Mouse (Mus musculus) midbrain, embryonic 16.5 days (tissue): ENCODE data around the gene 1700037H04Rik. TPM values are rescaled to one million over a fixed set of nuclear protein-coding genes. Genes with fewer than 3 reads are reported as not detected.
A peak's percentile ranks its signal among the peaks of the same experiment; 100 is the strongest.

Experiments
- ATAC-seq: fragments of 200-750 bp; cut with Nextera tagmentation; 2 replicates; pipeline ENCODE4 v1.8.0; 2017; ENCODE audit warnings: moderate TSS enrichment
- H3K27ac ChIP-seq: fragments of 300-500 bp; sonication (generic); 2 replicates; pipeline ENCODE4 v1.5.1; 2014; ENCODE audit warnings: mild to moderate bottlenecking, low read length, mixed read lengths
- H3K27me3 ChIP-seq: fragments of 300-500 bp; sonication (generic); 2 replicates; pipeline ENCODE4 v1.6.1; 2014; ENCODE audit warnings: low read depth, low read length, mixed read lengths; ENCODE audit not compliant: control insufficient read depth, insufficient read depth
- H3K36me3 ChIP-seq: fragments of 300-500 bp; sonication (generic); 2 replicates; pipeline ENCODE4 v1.6.1; 2014; ENCODE audit warnings: mild to moderate bottlenecking, low read length, moderate library complexity, mixed read lengths; ENCODE audit not compliant: control insufficient read depth, insufficient read depth
- H3K4me1 ChIP-seq: fragments of 300-500 bp; sonication (generic); 2 replicates; pipeline ENCODE4 v1.6.1; 2014; ENCODE audit warnings: mild to moderate bottlenecking, low read length, mixed read lengths; ENCODE audit not compliant: control insufficient read depth, insufficient read depth
- H3K4me2 ChIP-seq: fragments of 300-500 bp; sonication (generic); 2 replicates; pipeline ENCODE4 v1.6.1; 2014; ENCODE audit warnings: mild to moderate bottlenecking, low read length, mixed read lengths
- H3K4me3 ChIP-seq: fragments of 300-500 bp; sonication (generic); 2 replicates; pipeline ENCODE4 v1.5.1; 2014; ENCODE audit warnings: low read depth, mild to moderate bottlenecking, low read length, moderate library complexity, mixed read lengths
- H3K9ac ChIP-seq: fragments of 300-500 bp; sonication (generic); 2 replicates; pipeline ENCODE4 v1.6.1; 2014; ENCODE audit warnings: low read depth, low read length, mixed read lengths
- H3K9me3 ChIP-seq: fragments of 300-500 bp; sonication (generic); replicated peaks from 2 replicates; pipeline ENCODE4 v1.6.1; 2014; ENCODE audit warnings: mild to moderate bottlenecking, low read length, mixed read lengths; ENCODE audit not compliant: control insufficient read depth, poor library complexity, severe bottlenecking
- WGBS: fragments of 180-500 bp; shearing (Covaris S2); extraction: QIAGEN DNeasy Blood & Tissue Kit; methylation state at CpG from one replicate; pipeline ENCODE4 v1.1.7; 2014; 5-methylcytosine and 5-hydroxymethylcytosine counted together
- polyA plus RNA-seq: library from polyadenylated mRNA; unstranded; fragments of >200 nt; fragmentation: Nextera tagmentation; extraction: Ambion mirVana; gene quantifications from 2 replicates; pipeline ENCODE4 v1.2.1, GENCODE M21; 2015

Gene 1700037H04Rik
- polyA plus RNA-seq, 1 experiment from 2014 or later = 74.0 TPM

GRCm38 (mm10) chr2:131186343-131186742 lies 26.5 kb upstream of the 1700037H04Rik start:
- H3K4me1 ChIP-seq = peaks cover 19% of the 10 kb centered on the region
- H3K4me3 ChIP-seq = peak overlapping the region; percentile 62
- H3K9ac ChIP-seq = peak overlapping the region; percentile 75
- 0 out of 2 replicates have a peak overlapping the region, but pooled peaks have one; percentile 7 for H3K27ac ChIP-seq
- no peaks in the 10 kb centered on the region for H3K9me3 ChIP-seq
- H3K36me3 ChIP-seq = no peaks in the 10 kb centered on the region; the same call in 1 of the 2 replicates
- no peak; the same call in none of the 2 replicates for ATAC-seq
- H3K27me3 ChIP-seq = no peaks in the 10 kb centered on the region
- WGBS = 2% methylated on average over 14 of the region's 14 CpGs
- peak overlapping the region; percentile 86 for H3K4me2 ChIP-seq

GRCm38 (mm10) chr2:131179990-131180587 lies 20.2 kb upstream of the 1700037H04Rik start, which contains the start of gene Cenpb:
Gene Cenpb, minus strand, starts transcription at chr2:131180067.
- Histone ChIP-seq H3K4me2 (peak within 1 kb of the TSS; percentile 100), H3K27me3 (no peaks in the 10 kb centered on the region), H3K36me3 (no peaks in the 10 kb centered on the region), H3K4me3 (peak within 1 kb of the TSS; percentile 91), H3K4me1 (peaks cover 38% of the 10 kb centered on the region), H3K27ac (peak within 1 kb of the TSS; percentile 97), H3K9ac (peak within 1 kb of the TSS; percentile 95), H3K9me3 (no peaks in the 10 kb centered on the region)
- 3% methylated on average over 34 of the region's 57 CpGs for WGBS
- ATAC-seq = peak; percentile 84

GRCm38 (mm10) chr2:131179246-131179886 lies 19.5 kb upstream of the 1700037H04Rik start:
- peak overlapping the region; percentile 91 for H3K4me3 ChIP-seq
- H3K4me2 ChIP-seq = peak overlapping the region; percentile 100
- peak; percentile 63 for ATAC-seq
- peaks cover 44% of the 10 kb centered on the region for H3K4me1 ChIP-seq
- H3K27ac ChIP-seq = peak overlapping the region; percentile 97
- WGBS = under 1% methylated on average over 61 of the region's 67 CpGs
- no peaks in the 10 kb centered on the region for H3K27me3 ChIP-seq
- no peaks in the 10 kb centered on the region for H3K36me3 ChIP-seq
- no peaks in the 10 kb centered on the region for H3K9me3 ChIP-seq
- peak overlapping the region; percentile 95 for H3K9ac ChIP-seq

DNA sequence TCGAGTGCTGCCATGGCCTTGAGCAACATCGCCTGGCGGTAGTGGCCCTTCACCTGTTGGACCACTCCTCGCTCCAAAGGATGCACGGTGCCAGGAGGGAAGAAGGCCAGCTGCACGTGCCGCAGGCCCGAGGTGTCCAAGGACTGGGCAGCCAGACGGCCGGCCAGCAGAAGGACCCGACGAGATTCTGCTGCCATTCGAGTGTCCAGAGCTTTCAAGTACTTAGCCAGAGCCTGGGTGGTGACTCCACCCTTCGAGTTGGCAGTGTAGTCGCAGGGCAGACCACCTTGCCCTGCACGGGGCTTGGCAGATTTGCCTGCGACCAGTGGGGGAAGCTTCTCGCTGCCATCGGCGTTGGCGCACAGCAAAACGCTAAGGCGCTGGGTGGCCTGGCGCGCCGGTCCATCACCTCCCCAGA lies 19.0 kb upstream of the 1700037H04Rik start:
- no peaks in the 10 kb centered on the region for H3K36me3 ChIP-seq
- no peaks in the 10 kb centered on the region for H3K27me3 ChIP-seq
- H3K4me2 ChIP-seq = peak overlapping the region; percentile 100
- H3K27ac ChIP-seq = peak overlapping the region; percentile 97
- peak overlapping the region; percentile 91 for H3K4me3 ChIP-seq
- H3K9ac ChIP-seq = peak overlapping the region; percentile 95
- WGBS = 22% methylated on average over 26 of the region's 26 CpGs
- no peaks in the 10 kb centered on the region for H3K9me3 ChIP-seq
- ATAC-seq = peak; percentile 3; the same call in 1 of the 2 replicates
- peaks cover 49% of the 10 kb centered on the region for H3K4me1 ChIP-seq

DNA sequence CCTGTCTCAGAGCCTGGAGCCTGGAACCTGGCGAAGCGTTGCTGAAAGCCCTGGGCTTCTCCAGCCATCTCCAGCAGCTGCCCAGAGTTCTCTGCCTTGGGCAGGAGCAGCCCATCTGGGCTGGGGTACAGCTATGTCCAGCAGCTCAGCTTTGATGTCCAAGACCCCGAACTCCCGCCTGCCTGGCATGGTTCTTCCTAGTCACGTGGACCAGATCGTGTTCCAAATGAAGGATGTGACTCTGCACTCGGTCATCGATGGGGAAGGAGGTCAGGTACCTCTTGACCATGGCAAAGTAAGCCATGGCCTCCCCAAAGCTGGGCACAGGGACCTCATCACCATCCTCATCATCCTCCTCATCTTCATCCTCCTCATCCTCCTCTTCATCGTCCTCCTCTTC lies 18.1 kb upstream of the 1700037H04Rik start:
- Histone ChIP-seq H3K9me3 (no peaks in the 10 kb centered on the region), H3K27me3 (peaks cover 5% of the 10 kb centered on the region; the same call in 1 of the 2 replicates), H3K27ac (no peak overlapping the region), H3K4me1 (peaks cover 54% of the 10 kb centered on the region), H3K9ac (peak overlapping the region; percentile 95), H3K4me2 (peak overlapping the region; percentile 100), H3K4me3 (peak overlapping the region; percentile 91), H3K36me3 (no peaks in the 10 kb centered on the region)
- no peak for ATAC-seq
- WGBS = 85% methylated on average over 9 of the region's 9 CpGs

DNA sequence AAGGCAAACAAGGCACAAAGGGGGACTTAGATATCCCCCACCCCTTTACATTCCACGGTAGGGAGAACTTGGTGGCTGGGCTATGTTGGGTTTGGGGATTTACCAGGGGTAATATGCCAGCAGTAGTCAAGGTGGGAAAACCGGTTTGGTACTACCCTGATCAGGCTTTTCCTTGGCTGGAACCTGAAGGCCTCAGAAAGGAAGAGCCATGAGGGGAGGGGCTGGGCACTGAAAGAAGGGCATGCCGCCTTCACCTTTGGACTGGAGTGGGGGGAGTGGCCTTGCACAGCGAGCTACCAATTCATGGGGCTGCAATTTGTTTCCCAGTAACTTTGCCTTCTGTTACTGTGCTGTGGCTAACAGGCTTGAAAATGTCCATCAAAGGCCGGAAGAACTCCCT lies 16.6 kb upstream of the 1700037H04Rik start:
- Histone ChIP-seq H3K4me3 (no peak overlapping the region), H3K4me1 (peaks cover 54% of the 10 kb centered on the region), H3K4me2 (peak overlapping the region; percentile 24; the same call in 1 of the 2 replicates), H3K27me3 (peaks cover 17% of the 10 kb centered on the region), H3K36me3 (no peaks in the 10 kb centered on the region), H3K9ac (no peak overlapping the region), H3K27ac (no peak overlapping the region), H3K9me3 (no peaks in the 10 kb centered on the region)
- no peak for ATAC-seq
- WGBS = 65% methylated on average over 5 of the region's 5 CpGs

DNA sequence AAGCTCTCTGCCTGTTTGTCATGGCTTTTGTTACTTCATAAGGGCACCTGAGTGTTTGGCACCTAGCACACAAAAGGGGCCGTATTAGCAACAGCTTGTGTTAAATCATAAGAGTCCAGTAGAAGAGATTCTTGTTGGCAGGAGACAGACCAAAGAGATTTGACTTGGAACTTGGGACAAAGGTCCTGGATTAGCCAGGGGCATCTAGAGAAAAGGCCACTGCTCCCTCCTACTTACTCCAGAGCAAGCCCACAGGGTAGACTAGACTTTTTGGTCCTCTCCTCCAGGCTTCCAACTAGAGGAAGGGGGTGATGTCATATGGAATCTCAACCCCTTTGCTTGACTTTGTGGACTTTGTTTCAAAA lies 16.0 kb upstream of the 1700037H04Rik start:
- Histone ChIP-seq H3K9me3 (no peaks in the 10 kb centered on the region), H3K27ac (no peak overlapping the region), H3K9ac (no peak overlapping the region), H3K4me3 (no peak overlapping the region), H3K4me1 (peaks cover 54% of the 10 kb centered on the region), H3K36me3 (peaks cover under 1% of the 10 kb centered on the region; the same call in 1 of the 2 replicates), H3K27me3 (peaks cover 20% of the 10 kb centered on the region), H3K4me2 (no peak overlapping the region)
- WGBS = 92% methylated on average over 1 of the region's 1 CpGs
- ATAC-seq = no peak

- Histone ChIP-seq H3K4me1 (peaks cover 54% of the 10 kb centered on the region), H3K9ac (no peak overlapping the region), H3K4me3 (no peak overlapping the region), H3K27me3 (peaks cover 23% of the 10 kb centered on the region), H3K9me3 (no peaks in the 10 kb centered on the region), H3K36me3 (peaks cover 3% of the 10 kb centered on the region; the same call in 1 of the 2 replicates), H3K4me2 (no peak overlapping the region), H3K27ac (no peak overlapping the region)
- WGBS = 70% methylated on average over 3 of the region's 3 CpGs
- ATAC-seq = no peak
Observed at GRCm38 (mm10) chr2:131175286-131175944, 15.5 kb upstream of the 1700037H04Rik start.
